Mouse (Mus musculus) MEL (cell line): ENCODE measurements around the gene Olfr347.

Source experiments
- CTCF ChIP-seq, 3 experiments: IDR thresholded peaks in 2 of 3; conservative IDR thresholded peaks in 1 of 3; 2 replicates each; pipeline ENCODE4 v1.5.1; 2011 to 2012; ENCODE audit warnings: low read length in 3 of 3, low read depth in 2 of 3, mild to moderate bottlenecking in 2 of 3, improper control_type of control experiment in 1 of 3, inconsistent platforms in 1 of 3, mixed read lengths in 1 of 3, moderate library complexity in 1 of 3; ENCODE audit not compliant: control insufficient read depth in 1 of 3, insufficient read depth in 1 of 3, poor library complexity in 1 of 3, severe bottlenecking in 1 of 3
- GATA1 ChIP-seq: IDR thresholded peaks from 2 replicates; pipeline ENCODE4 v1.6.1; 2011; ENCODE audit warnings: low read depth, low read length, improper control_type of control experiment
- NELFE ChIP-seq: IDR thresholded peaks from 2 replicates; pipeline ENCODE4 v1.6.1; 2011; ENCODE audit warnings: low read depth, low read length, improper control_type of control experiment
- POLR2AphosphoS5 ChIP-seq: IDR thresholded peaks from 2 replicates; pipeline ENCODE4 v1.6.1; 2012; ENCODE audit warnings: low read depth, borderline replicate concordance, mild to moderate bottlenecking, inconsistent platforms, low read length, moderate library complexity, mixed read lengths
- SMC3 ChIP-seq: IDR thresholded peaks from 2 replicates; pipeline ENCODE4 v1.6.1; 2011; ENCODE audit warnings: low read depth, low read length, improper control_type of control experiment
- TAL1 ChIP-seq: IDR thresholded peaks from 2 replicates; pipeline ENCODE4 v1.6.1; 2012; ENCODE audit warnings: mild to moderate bottlenecking, inconsistent platforms, low read length, moderate library complexity, mixed read lengths
- ZC3H11A ChIP-seq: IDR thresholded peaks from 2 replicates; pipeline ENCODE4 v1.6.1; 2012; ENCODE audit warnings: low read depth, mild to moderate bottlenecking, inconsistent platforms, low read length, improper control_type of control experiment

DNA sequence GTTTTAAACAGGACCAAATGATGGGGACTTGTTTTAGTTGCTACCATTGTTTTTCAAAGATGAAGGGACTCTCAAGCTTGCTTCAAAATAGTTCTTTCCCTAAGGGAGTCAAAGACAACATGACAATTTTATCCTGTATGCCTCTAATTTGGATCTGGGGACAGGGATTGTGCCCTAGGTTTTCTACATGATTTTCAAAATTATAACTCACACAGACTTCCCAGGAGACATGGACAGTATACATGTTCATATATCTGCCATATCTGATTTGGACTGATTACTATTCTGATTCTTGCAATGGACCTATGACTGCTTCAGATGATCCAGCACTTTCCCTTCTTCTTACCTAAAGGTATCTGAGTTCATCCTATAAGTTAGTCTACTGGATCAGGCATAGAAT, at the start of gene Olfr347:
- TF ChIP-seq CTCF (IDR thresholded peaks at IDR 0.05 in 2 of 3, conservative IDR thresholded peaks at IDR 0.05 in 1 of 3; ENCODE audit: control insufficient read depth in 1 of 3, insufficient read depth in 1 of 3, low read depth in 2 of 3, low read length in 3 of 3, poor library complexity in 1 of 3, severe bottlenecking in 1 of 3) (no peak), SMC3 (no peak), POLR2AphosphoS5 (no peak), TAL1 (no peak), NELFE (no peak), GATA1 (no peak), ZC3H11A (no peak)
